Mouse (Mus musculus) stomach, postnatal 0 days (tissue): ENCODE measurements around the gene Tnnc2. TPM values are rescaled to one million over a fixed set of nuclear protein-coding genes. Genes with fewer than 3 reads are reported as not detected.
A peak's percentile ranks its signal among the peaks of the same experiment; 100 is the strongest.

ENCODE experiments used
- ATAC-seq: fragments of 200-750 bp; cut with Nextera tagmentation; 2 replicates; pipeline ENCODE4 v1.8.0; 2017; ENCODE audit not compliant: low FRiP score, low TSS enrichment
- DNase-seq: peaks from one replicate; pipeline ENCODE4 v3.0.0-alpha.2; 2016; ENCODE audit warnings: low spot score
- H3K27ac ChIP-seq: fragments of 300-500 bp; sonication (generic); replicated peaks from 2 replicates; pipeline ENCODE4 v1.5.1; 2014; ENCODE audit warnings: mild to moderate bottlenecking, control low read depth
- H3K27me3 ChIP-seq: fragments of 300-500 bp; sonication (generic); 2 replicates; pipeline ENCODE4 v1.6.1; 2014; ENCODE audit warnings: low read length; ENCODE audit not compliant: control insufficient read depth, insufficient read depth
- H3K36me3 ChIP-seq: fragments of 300-500 bp; sonication (generic); 2 replicates; pipeline ENCODE4 v1.6.1; 2014; ENCODE audit warnings: low read length, mixed read lengths; ENCODE audit not compliant: control insufficient read depth, insufficient read depth
- H3K4me1 ChIP-seq: fragments of 300-500 bp; sonication (generic); replicated peaks from 2 replicates; pipeline ENCODE4 v1.6.1; 2014; ENCODE audit warnings: antibody characterized with exemption; ENCODE audit not compliant: control insufficient read depth, insufficient read depth
- H3K4me2 ChIP-seq: fragments of 300-500 bp; sonication (generic); replicated peaks from 2 replicates; pipeline ENCODE4 v1.6.1; 2014; ENCODE audit warnings: low read depth, mild to moderate bottlenecking, control low read depth, moderate library complexity
- H3K4me3 ChIP-seq: fragments of 300-500 bp; sonication (generic); 2 replicates; pipeline ENCODE4 v1.5.1; 2014; ENCODE audit warnings: low read depth, low read length, control low read depth
- H3K9ac ChIP-seq: fragments of 300-500 bp; sonication (generic); 2 replicates; pipeline ENCODE4 v1.6.1; 2014; ENCODE audit warnings: mild to moderate bottlenecking, low read length, control low read depth, mixed read lengths
- H3K9me3 ChIP-seq: fragments of 300-500 bp; sonication (generic); 2 replicates; pipeline ENCODE4 v1.6.1; 2016; ENCODE audit warnings: low read length; ENCODE audit not compliant: control insufficient read depth
- CTCF ChIP-seq: IDR thresholded peaks from 2 replicates; pipeline ENCODE4 v1.5.1; 2016; ENCODE audit warnings: antibody characterized with exemption, low read depth, mild to moderate bottlenecking, moderate library complexity
- EP300 ChIP-seq: optimal IDR thresholded peaks from 2 replicates; pipeline ENCODE3; 2016; ENCODE audit warnings: antibody characterized with exemption
- WGBS: fragments of 180-500 bp; shearing (Covaris S2); extraction: QIAGEN DNeasy Blood & Tissue Kit; methylation state at CpG from one replicate; pipeline ENCODE4 v1.1.7; 2014; 5-methylcytosine and 5-hydroxymethylcytosine counted together
- polyA plus RNA-seq: library from polyadenylated mRNA; unstranded; fragments of >200 nt; fragmentation: Nextera tagmentation; extraction: Ambion mirVana; gene quantifications from 2 replicates; pipeline ENCODE4 v1.2.1, GENCODE M21; 2015

Gene Tnnc2
- polyA plus RNA-seq, 1 experiment from 2014 or later, result 7.0 TPM

DNA sequence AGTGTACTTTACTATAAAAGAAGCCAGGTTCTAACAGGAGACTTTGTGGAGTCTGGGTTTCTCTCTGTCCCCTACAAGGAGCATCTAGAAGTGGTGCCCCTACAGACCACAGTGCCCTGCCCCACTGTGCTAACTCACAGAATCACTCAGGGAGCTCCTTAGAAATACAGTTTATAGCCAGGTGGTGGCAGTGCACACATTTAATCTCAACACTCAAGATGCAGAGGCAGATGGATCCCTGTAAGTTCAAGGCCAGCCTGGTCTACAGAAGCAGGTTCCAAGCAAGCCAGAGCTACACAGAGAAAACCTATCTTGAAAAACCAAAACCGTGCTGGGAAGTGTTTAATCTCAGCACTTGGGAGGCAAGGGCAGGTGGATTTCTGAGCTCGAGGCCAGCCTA, 14.0 kb upstream of the Tnnc2 start:
- Histone ChIP-seq H3K4me2 (no peak overlapping the region), H3K4me1 (no peaks in the 10 kb centered on the region), H3K4me3 (no peak overlapping the region), H3K27ac (no peak overlapping the region), H3K9me3 (no peaks in the 10 kb centered on the region), H3K9ac (no peak overlapping the region), H3K27me3 (no peaks in the 10 kb centered on the region), H3K36me3 (peaks cover 21% of the 10 kb centered on the region)
- ATAC-seq (0 out of 2 replicates have a peak, but pooled peaks have one; percentile 24), DNase-seq (no peak)
- 82% methylated on average over 2 of the region's 2 CpGs for WGBS
- TF ChIP-seq EP300 (no peak), CTCF (peak; percentile 41)

DNA sequence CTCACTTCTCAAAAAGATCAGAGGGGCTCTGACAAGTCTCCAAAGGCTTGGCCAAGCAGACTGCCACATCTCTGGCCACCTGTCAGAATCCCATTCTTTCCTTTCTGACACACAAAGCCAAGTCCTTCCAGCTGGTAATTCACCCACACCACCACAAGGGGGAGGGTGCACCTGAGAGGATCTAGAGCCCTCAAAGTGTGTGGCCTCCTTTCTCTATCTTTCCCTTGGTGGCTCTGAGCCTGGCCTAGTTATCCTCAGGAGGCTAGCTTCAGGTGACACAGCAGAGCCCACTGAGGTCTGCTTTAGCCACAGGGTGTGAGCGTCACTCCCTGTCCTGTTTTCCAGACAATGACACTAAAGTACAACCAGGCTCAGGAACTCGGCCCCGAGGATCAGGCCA, 13.5 kb upstream of the Tnnc2 start:
- H3K4me3 ChIP-seq, result no peak overlapping the region
- WGBS, result 80% methylated on average over 3 of the region's 3 CpGs
- ATAC-seq (no peak; the same call in 1 of the 2 replicates), DNase-seq (peak; percentile 67)
- H3K27ac ChIP-seq, result no peak overlapping the region
- no peak overlapping the region for H3K9ac ChIP-seq
- no peaks in the 10 kb centered on the region for H3K9me3 ChIP-seq
- H3K27me3 ChIP-seq, result no peaks in the 10 kb centered on the region
- no peak overlapping the region for H3K4me2 ChIP-seq
- TF ChIP-seq EP300, result no peak
- peak; percentile 82 for TF ChIP-seq CTCF
- H3K36me3 ChIP-seq, result peaks cover 21% of the 10 kb centered on the region
- no peaks in the 10 kb centered on the region for H3K4me1 ChIP-seq

DNA sequence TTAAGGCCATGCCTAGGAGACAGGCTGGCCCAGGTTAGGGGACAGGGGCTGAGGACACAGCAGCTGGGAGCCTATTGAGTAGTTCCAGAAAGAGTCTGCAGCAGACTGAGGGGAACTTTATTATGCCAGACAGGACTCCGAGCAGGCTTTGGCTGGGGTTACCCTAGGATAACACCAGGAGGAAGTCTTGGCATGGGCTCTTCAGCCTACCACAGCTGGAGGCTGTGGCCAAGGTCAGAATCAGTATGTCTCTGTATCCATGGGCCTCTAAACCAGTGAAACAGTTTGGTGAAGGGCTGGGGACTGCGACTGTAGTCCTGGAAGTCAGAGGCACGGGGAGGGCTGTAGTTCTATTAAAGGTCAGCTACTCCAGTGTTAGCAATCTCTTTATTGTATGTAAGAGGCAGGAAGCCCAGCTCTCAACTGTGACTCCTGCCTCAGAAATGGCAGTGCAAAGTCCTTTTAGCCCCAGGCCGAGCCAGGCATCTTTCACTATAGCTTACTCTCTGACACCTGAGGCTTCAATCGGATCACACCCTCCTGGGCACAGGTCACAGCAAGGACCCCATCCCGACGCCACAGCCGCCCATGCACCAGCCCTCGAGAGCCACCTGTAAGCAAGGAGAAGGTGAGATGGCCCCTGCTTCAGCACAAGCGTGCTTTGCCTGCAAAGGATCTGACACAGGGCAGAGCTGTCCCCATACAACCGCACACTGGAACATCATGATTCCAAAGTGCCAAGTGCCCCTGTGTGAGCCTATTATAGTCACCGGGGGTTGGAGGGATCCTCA, 12.8 kb upstream of the Tnnc2 start:
- TF ChIP-seq EP300, result no peak
- no peak for TF ChIP-seq CTCF
- Histone ChIP-seq H3K9me3 (no peaks in the 10 kb centered on the region), H3K4me2 (no peak overlapping the region), H3K27ac (no peak overlapping the region), H3K9ac (no peak overlapping the region), H3K4me1 (no peaks in the 10 kb centered on the region), H3K4me3 (no peak overlapping the region), H3K27me3 (no peaks in the 10 kb centered on the region), H3K36me3 (peaks cover 17% of the 10 kb centered on the region)
- no peak for ATAC-seq
- no peak for DNase-seq
- 86% methylated on average over 12 of the region's 12 CpGs for WGBS

DNA sequence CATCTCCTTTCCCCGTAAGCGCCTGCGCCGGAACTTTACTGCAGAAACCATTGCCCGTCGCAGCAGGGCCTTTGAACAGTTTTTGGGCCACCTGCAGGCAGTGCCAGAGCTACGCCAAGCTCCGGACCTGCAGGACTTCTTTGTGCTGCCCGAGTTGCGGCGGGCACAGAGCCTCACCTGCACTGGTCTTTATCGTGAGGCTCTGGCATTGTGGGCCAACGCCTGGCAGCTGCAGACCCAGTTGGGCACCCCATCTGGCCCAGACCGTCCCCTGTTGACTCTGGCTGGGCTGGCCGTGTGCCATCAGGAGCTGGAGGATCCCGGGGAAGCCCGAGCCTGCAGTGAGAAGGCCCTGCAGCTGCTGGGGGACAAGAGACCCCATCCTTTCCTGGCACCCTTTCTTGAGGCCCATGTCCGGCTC, 12.1 kb upstream of the Tnnc2 start:
- no peak overlapping the region for H3K27ac ChIP-seq
- WGBS, result 87% methylated on average over 18 of the region's 18 CpGs
- no peaks in the 10 kb centered on the region for H3K9me3 ChIP-seq
- H3K4me2 ChIP-seq, result no peak overlapping the region
- peaks cover 17% of the 10 kb centered on the region for H3K36me3 ChIP-seq
- H3K4me1 ChIP-seq, result no peaks in the 10 kb centered on the region
- no peak for ATAC-seq
- no peak overlapping the region for H3K4me3 ChIP-seq
- DNase-seq, result no peak
- TF ChIP-seq EP300 (no peak), CTCF (no peak)
- H3K9ac ChIP-seq, result no peak overlapping the region
- no peaks in the 10 kb centered on the region for H3K27me3 ChIP-seq

DNA sequence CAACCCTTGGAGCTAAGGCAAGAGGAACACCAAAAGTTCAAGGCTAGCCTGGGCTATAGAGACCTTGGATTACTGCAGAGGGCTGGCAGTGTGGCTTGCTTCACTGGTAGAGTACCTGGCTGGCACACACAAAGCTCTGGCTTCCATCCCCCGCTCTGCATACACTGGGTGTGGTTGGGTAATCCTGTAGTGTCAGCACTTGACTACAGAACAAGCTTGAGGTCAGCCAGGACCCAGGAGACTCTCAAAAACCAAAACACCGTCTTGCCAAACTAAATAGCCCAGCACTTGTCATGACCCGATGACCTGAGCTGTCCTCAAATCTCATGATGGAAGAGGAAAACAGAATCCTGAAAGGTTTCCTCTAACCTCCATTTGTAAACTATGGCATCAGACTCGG, 10.7 kb upstream of the Tnnc2 start:
- 54% methylated on average over 4 of the region's 4 CpGs for WGBS
- TF ChIP-seq CTCF, result no peak
- TF ChIP-seq EP300, result no peak

DNA sequence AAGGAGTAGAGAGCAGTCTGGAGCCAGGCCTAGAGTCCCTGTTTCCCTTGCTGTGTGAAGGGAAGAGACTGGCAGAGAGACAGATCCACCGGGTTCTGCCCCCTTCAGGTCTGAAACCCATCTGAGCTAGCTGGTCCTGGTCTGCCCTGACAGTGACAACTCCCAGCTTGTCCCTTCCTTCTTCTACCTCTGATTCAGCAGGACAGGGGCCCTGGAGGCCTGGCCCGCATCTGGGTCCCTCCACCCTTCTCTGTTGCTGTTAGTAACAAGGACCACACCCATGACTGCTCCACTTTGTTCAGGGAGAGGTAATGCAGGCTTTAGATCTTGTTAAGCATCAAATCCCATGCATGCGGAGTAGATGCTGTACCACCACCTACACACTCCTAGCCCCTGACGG, 8.6 kb upstream of the Tnnc2 start:
- ATAC-seq, result no peak
- H3K4me3 ChIP-seq, result no peak overlapping the region
- H3K27me3 ChIP-seq, result no peaks in the 10 kb centered on the region
- no peaks in the 10 kb centered on the region for H3K9me3 ChIP-seq
- 0 out of 2 replicates have a peak, but pooled peaks cover 3% of the 10 kb centered on the region for H3K4me1 ChIP-seq
- H3K36me3 ChIP-seq, result peaks cover 14% of the 10 kb centered on the region
- WGBS, result 51% methylated on average over 4 of the region's 4 CpGs
- no peak overlapping the region for H3K9ac ChIP-seq
- no peak for DNase-seq
- no peak overlapping the region for H3K27ac ChIP-seq
- no peak for TF ChIP-seq EP300
- TF ChIP-seq CTCF, result no peak
- no peak overlapping the region for H3K4me2 ChIP-seq

More for the DNA sequence above, 10.7 kb upstream of the Tnnc2 start:
- no peak overlapping the region for H3K4me3 ChIP-seq
- no peaks in the 10 kb centered on the region for H3K27me3 ChIP-seq
- H3K4me2 ChIP-seq, result no peak overlapping the region
- DNase-seq, result no peak
- no peak for ATAC-seq
- H3K9me3 ChIP-seq, result no peaks in the 10 kb centered on the region
- peaks cover 17% of the 10 kb centered on the region for H3K36me3 ChIP-seq
- H3K9ac ChIP-seq, result no peak overlapping the region
- H3K4me1 ChIP-seq, result no peaks in the 10 kb centered on the region
- no peak overlapping the region for H3K27ac ChIP-seq
